Mouse (Mus musculus) gonadal fat pad, adult 2 months (tissue): ENCODE measurements at regions not wholly inside any gene's neighbourhood (a gene's known extent, or its start where the extent isn't known, plus 50 kb on each side); places are given as distances from the start of the nearest gene placed in this dataset.
A peak's percentile ranks its signal among the peaks of the same experiment; 100 is the strongest.

Experiments
- DNase-seq: peaks from one replicate; pipeline ENCODE4 v3.0.0-alpha.2; 2012; ENCODE audit warnings: low read depth

DNA sequence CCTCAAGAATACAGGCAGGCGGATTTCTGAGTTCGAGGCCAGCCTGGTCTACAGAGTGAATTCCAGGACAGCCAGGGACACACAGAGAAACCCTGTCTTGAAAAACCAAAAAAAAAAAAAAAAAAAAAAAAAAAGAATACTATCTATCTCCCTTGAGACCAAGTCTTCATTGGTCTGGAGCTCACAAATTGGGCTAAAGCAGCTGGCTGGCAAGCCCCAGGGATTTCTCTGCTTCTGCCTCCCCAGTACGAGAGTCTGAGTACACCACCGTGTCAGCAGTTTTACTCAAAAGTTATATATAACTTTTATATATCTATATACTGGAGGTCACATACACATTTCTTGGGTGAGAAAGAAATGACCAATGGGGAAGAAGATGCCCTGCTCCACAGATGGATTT is 229.2 kb downstream of the Zfp36l1 start:
- no peak for DNase-seq

DNA sequence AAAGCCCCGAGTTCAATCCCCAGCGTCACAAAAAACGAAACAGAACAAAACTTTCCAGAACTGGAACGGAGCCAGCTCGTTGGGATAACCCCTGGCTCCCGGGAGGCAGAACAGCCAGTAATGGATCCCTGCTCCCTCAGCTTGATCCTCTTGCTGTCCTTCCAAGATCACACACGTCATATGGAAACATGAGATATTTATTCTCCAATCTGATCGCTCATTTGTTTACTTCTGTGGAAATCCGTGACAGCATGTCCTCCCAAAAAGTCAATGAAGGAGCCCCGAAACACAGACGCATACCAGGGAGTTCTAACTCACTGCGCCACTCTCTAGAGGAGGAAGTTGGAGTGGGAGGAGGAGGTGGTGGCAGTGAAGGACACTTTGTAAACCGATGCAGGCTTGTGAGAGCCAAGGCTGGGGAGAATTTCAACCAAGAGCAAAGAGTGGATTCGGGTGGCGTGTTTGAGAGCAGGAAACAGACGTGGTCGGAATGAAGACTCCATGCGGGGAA is 232.0 kb downstream of the Zfp36l1 start:
- DNase-seq, result no peak

- DNase-seq, result no peak
Observed at GRCm38 (mm10) chr12:79880346-79880745, 232.5 kb downstream of the Zfp36l1 start.

- DNase-seq, result no peak
Observed at GRCm38 (mm10) chr12:79879918-79880273, 232.9 kb downstream of the Zfp36l1 start.

GRCm38 (mm10) chr12:79879093-79879917 is 233.5 kb downstream of the Zfp36l1 start:
- DNase-seq, result no peak

DNA sequence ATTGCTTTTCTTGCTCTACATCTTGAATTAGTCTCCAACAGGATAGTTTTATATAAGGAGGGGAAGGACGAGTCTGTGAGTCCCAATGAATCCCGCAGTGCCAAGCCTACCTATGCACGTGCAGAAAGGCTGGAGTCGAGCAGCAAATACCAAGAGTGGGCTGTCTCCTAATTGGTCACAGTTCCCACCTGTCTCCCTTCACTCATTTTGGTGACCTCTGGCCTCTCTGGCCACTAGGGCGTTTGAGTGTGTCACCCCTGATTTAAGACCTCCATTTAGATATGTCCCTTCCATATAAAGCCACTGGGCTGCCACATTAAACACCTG is 234.1 kb downstream of the Zfp36l1 start:
- no peak for DNase-seq

DNA sequence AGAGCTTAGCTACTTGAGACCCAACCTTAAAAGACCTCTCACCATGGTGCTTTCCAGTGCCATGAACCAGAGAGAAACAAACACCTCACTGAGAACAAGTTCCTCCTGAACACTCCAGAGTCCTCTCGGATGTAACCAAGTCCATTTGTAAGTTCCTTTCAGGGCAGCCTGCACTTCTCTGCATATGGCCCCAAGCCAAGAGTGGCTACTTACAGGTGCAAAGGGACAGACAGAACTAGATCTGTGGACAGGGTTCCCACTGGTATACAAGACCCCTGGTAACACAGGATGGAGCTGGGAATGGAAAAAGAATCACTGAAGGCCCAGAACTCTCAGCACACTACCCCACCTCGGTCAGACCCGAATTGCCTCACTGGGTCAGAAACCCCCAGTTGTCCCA is 234.7 kb downstream of the Zfp36l1 start:
- no peak for DNase-seq

- DNase-seq, result no peak
Observed at GRCm38 (mm10) chr12:79874333-79874732, 238.5 kb downstream of the Zfp36l1 start.

DNA sequence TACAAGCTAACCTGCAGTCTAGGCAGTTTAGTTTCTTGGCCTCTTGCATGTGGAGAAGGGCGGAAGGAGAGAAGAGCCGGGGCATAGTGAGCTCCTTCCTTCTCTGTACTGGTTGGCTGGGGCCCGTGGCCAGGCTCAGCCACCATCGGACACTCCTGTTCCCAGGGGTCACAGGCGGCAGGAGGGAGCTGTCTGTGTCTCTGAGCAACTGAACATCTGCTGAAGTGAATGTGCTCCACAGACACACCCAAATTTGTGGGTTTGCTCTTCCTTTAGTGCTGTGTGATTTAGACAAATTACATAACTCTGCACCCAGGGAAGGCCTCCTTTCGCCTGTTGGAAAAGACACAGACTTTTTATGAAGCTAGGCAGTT is 247.6 kb downstream of the Zfp36l1 start:
- DNase-seq, result no peak

DNA sequence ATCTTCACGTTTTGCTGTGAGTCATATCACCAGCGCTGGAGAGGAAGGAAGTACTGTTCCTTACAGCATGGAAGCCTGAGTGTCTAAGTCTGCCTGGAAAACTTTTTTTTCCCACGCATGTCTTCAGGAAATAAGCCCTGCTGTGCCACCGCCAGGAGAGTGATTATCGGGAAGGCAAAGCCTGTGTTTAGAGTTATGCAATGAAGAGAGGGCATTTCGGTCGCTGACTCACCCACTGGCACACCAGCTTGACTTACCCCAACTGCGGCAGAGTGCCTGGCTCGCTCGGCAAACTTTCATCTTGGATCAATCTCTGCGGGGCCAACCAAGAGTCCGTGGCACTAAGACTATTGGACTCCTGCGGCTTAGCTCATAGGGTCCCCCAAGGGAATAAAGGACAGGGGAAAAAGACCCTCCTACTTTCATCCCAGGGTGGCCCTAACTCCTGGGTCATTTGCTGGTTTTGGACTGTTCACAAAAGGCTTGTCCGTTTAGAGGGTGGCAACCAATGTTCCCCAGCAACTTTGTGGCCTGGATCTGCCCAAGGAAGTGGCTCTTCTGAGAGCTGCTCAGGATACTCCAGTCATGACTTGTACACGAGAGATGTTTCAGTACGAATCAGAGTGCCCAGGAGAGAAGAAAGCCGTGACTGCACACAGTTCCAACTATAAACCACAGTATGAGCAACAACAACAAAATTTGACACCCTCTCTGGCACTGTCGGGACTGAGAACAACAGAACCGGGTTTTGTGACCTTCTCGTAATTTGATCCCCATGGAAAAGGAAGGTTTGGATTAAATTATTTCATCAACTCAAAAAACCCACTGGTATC is 248.3 kb downstream of the Zfp36l1 start:
- peak; percentile 89 for DNase-seq
